Mouse (Mus musculus): ENCODE results near the gene Gpc5.

- TF ChIP-seq CTCF (IDR thresholded peaks at IDR 0.05; ENCODE audit: control insufficient read depth, insufficient read depth, insufficient replicate concordance, low read depth, low read length) (no peak), POLR2A (IDR thresholded peaks at IDR 0.05; ENCODE audit: control insufficient read depth, low read depth, low read length) (no peak)
Measured at GRCm38 (mm10) chr14:115049831-115050230, 42.2 kb upstream of the Gpc5 start.
